8 mouse cellular contexts compared by ENCODE assay signal in genomic region chr2:39008350-39008851, GRCm38 (mm10). TPM values are rescaled to one million over a fixed set of nuclear protein-coding genes. Genes with fewer than 3 reads are reported as not detected.
DNase-seq lines count a peak whose midpoint lies in the region; ATAC-seq and TF ChIP-seq lines count a peak whose summit lies in the region.

No protein-coding gene starts in this region.

- peak overlapping the region; percentile 83 for H3K4me2 ChIP-seq in lung, embryonic 16.5 days (ENCODE audit: low read depth, low read length)
- peak overlapping the region; percentile 92 for H3K4me2 ChIP-seq in stomach, postnatal 0 days (replicated peaks; ENCODE audit: low read depth)

- peaks cover 17% of the 10 kb centered on the region for H3K4me1 ChIP-seq in testis, adult 2 months (ENCODE audit: control insufficient read depth, insufficient read depth, low read length)
- peaks cover 45% of the 10 kb centered on the region for H3K4me1 ChIP-seq in hindbrain, embryonic 10.5 days (replicated peaks)
- H3K4me1 ChIP-seq in lung, embryonic 16.5 days (replicated peaks; ENCODE audit: control insufficient read depth, insufficient read depth, low read length): peaks cover 27% of the 10 kb centered on the region
- H3K4me1 ChIP-seq in stomach, postnatal 0 days (replicated peaks; ENCODE audit: control insufficient read depth, insufficient read depth): peaks cover 6% of the 10 kb centered on the region

- H3K9me3 ChIP-seq in hindbrain, embryonic 10.5 days: no peaks in the 10 kb centered on the region
- no peaks in the 10 kb centered on the region for H3K9me3 ChIP-seq in lung, embryonic 16.5 days (ENCODE audit: control insufficient read depth, low read length)
- no peaks in the 10 kb centered on the region for H3K9me3 ChIP-seq in stomach, postnatal 0 days (ENCODE audit: control insufficient read depth, low read length)

- peaks cover 2% of the 10 kb centered on the region for H3K36me3 ChIP-seq in testis, adult 2 months (ENCODE audit: control insufficient read depth, insufficient read depth, low read length)
- peaks cover 36% of the 10 kb centered on the region for H3K36me3 ChIP-seq in hindbrain, embryonic 10.5 days
- peaks cover 10% of the 10 kb centered on the region for H3K36me3 ChIP-seq in lung, embryonic 16.5 days (ENCODE audit: control insufficient read depth, insufficient read depth, low read length)
- peaks cover 6% of the 10 kb centered on the region for H3K36me3 ChIP-seq in stomach, postnatal 0 days (ENCODE audit: control insufficient read depth, insufficient read depth, low read length)

- H3K27ac ChIP-seq in testis, adult 2 months (ENCODE audit: control insufficient read depth, insufficient read depth, low read depth, low read length): peak overlapping the region; percentile 96
- peak overlapping the region; percentile 92 for H3K27ac ChIP-seq in hindbrain, embryonic 10.5 days
- peak overlapping the region; percentile 93 for H3K27ac ChIP-seq in lung, embryonic 16.5 days (ENCODE audit: low read length)
- H3K27ac ChIP-seq in stomach, postnatal 0 days (replicated peaks): peak overlapping the region; percentile 97

- WGBS in hindbrain, embryonic 10.5 days: 1% methylated on average over 25 of the region's 25 CpGs
- under 1% methylated on average over 19 of the region's 25 CpGs for WGBS in lung, embryonic 16.5 days
- 0% methylated on average over 25 of the region's 25 CpGs for WGBS in stomach, postnatal 0 days

- peak; percentile 39 for DNase-seq in embryo, embryonic 10 days (ENCODE audit: low spot score)
- DNase-seq in embryo, embryonic 9.5 days (ENCODE audit: extremely low spot score): no peak
- DNase-seq in testis, postnatal 10 days (ENCODE audit: low spot score): no peak
- no peak for DNase-seq in hindbrain, embryonic 10.5 days (ENCODE audit: low spot score)
- DNase-seq in stomach, postnatal 0 days (ENCODE audit: low spot score): peak; percentile 66
- no peak for DNase-seq in cerebellum, postnatal 25 days

- H3K4me3 ChIP-seq in testis, adult 2 months (ENCODE audit: control insufficient read depth, low read depth, low read length): peak overlapping the region; percentile 99
- peak overlapping the region; percentile 85 for H3K4me3 ChIP-seq in hindbrain, embryonic 10.5 days
- H3K4me3 ChIP-seq in lung, embryonic 16.5 days (ENCODE audit: low read length): peak overlapping the region; percentile 94
- peak overlapping the region; percentile 87 for H3K4me3 ChIP-seq in stomach, postnatal 0 days (ENCODE audit: low read depth, low read length)

- peak overlapping the region; percentile 94 for H3K9ac ChIP-seq in lung, embryonic 16.5 days (ENCODE audit: low read length)
- H3K9ac ChIP-seq in stomach, postnatal 0 days (ENCODE audit: low read length): peak overlapping the region; percentile 94

- TF ChIP-seq CTCF in testis, adult 2 months (IDR thresholded peaks at IDR 0.05; ENCODE audit: control insufficient read depth, insufficient read depth, insufficient replicate concordance, low read depth, low read length): no peak
- no peak for TF ChIP-seq CTCF in stomach, postnatal 0 days (IDR thresholded peaks at IDR 0.05; ENCODE audit: low read depth)

- H3K27me3 ChIP-seq in testis, adult 2 months (ENCODE audit: control insufficient read depth, insufficient read depth, low read length): no peaks in the 10 kb centered on the region
- no peaks in the 10 kb centered on the region for H3K27me3 ChIP-seq in hindbrain, embryonic 10.5 days (ENCODE audit: insufficient read depth, poor library complexity, severe bottlenecking)
- no peaks in the 10 kb centered on the region for H3K27me3 ChIP-seq in lung, embryonic 16.5 days (ENCODE audit: control insufficient read depth, insufficient read depth, low read depth, low read length)
- H3K27me3 ChIP-seq in stomach, postnatal 0 days (ENCODE audit: control insufficient read depth, insufficient read depth, low read length): no peaks in the 10 kb centered on the region

- TF ChIP-seq EP300 in stomach, postnatal 0 days (optimal IDR thresholded peaks at IDR 0.05): no peak

- no peak; the same call in 1 of the 2 replicates for TF ChIP-seq POLR2A in testis, adult 2 months (IDR thresholded peaks at IDR 0.05; ENCODE audit: control insufficient read depth, low read depth, low read length)

- peak; percentile 37 for ATAC-seq in lung, embryonic 16.5 days (ENCODE audit: low read depth)
- peak; percentile 47 for ATAC-seq in stomach, postnatal 0 days (ENCODE audit: low FRiP score, low TSS enrichment)

RNA-seq across cellular contexts. Expression of gene Rpl35, which starts 3.0 kb away (rescaled TPM):
- 162 and 205 TPM in 2 replicates for polyA plus RNA-seq in testis, adult 2 months (2012; rRNA removed)
- polyA plus RNA-seq in hindbrain, embryonic 10.5 days (2016; fragmentation: Nextera tagmentation; extraction: Ambion mirVana): 997 and 1,033 TPM in 2 replicates
- 827 and 930 TPM in 2 replicates for polyA plus RNA-seq in lung, embryonic 16.5 days (2015; fragmentation: Nextera tagmentation; extraction: Ambion mirVana)
- polyA plus RNA-seq in stomach, postnatal 0 days (2015; fragmentation: Nextera tagmentation; extraction: Ambion mirVana): 956 and 1,016 TPM in 2 replicates

RNA-seq across cellular contexts. Expression of gene Arpc5l, which starts 3.3 kb away (rescaled TPM):
- 74.6 and 75.7 TPM in 2 replicates for polyA plus RNA-seq in testis, adult 2 months (2012; rRNA removed)
- polyA plus RNA-seq in hindbrain, embryonic 10.5 days (2016; fragmentation: Nextera tagmentation; extraction: Ambion mirVana): 133 and 137 TPM in 2 replicates
- 102 and 113 TPM in 2 replicates for polyA plus RNA-seq in lung, embryonic 16.5 days (2015; fragmentation: Nextera tagmentation; extraction: Ambion mirVana)
- 136 and 142 TPM in 2 replicates for polyA plus RNA-seq in stomach, postnatal 0 days (2015; fragmentation: Nextera tagmentation; extraction: Ambion mirVana)

RNA-seq across cellular contexts. Expression of gene Wdr38, which starts 11.1 kb away (rescaled TPM):
- polyA plus RNA-seq in testis, adult 2 months (2012; rRNA removed): 79.1 and 99.2 TPM in 2 replicates
- 1.4 and 1.8 TPM in 2 replicates for polyA plus RNA-seq in hindbrain, embryonic 10.5 days (2016; fragmentation: Nextera tagmentation; extraction: Ambion mirVana)
- polyA plus RNA-seq in lung, embryonic 16.5 days (2015; fragmentation: Nextera tagmentation; extraction: Ambion mirVana): 2.1 and 3.4 TPM in 2 replicates
- polyA plus RNA-seq in stomach, postnatal 0 days (2015; fragmentation: Nextera tagmentation; extraction: Ambion mirVana): 0.81 and 1.1 TPM in 2 replicates

RNA-seq across cellular contexts. Expression of gene Golga1, which starts 56.9 kb away (rescaled TPM):
- polyA plus RNA-seq in testis, adult 2 months (2012; rRNA removed): 13.1 and 13.7 TPM in 2 replicates
- polyA plus RNA-seq in hindbrain, embryonic 10.5 days (2016; fragmentation: Nextera tagmentation; extraction: Ambion mirVana): 20.3 and 23.8 TPM in 2 replicates
- polyA plus RNA-seq in lung, embryonic 16.5 days (2015; fragmentation: Nextera tagmentation; extraction: Ambion mirVana): 26.1 and 27.1 TPM in 2 replicates
- polyA plus RNA-seq in stomach, postnatal 0 days (2015; fragmentation: Nextera tagmentation; extraction: Ambion mirVana): 20.7 and 22.0 TPM in 2 replicates

Comparison
In these comparisons a context has a peak if more than half of its experiments do, and no peak if none do; other contexts are left out.
1. DNase-seq: peak in embryo, embryonic 10 days (single experiment) and stomach, postnatal 0 days (single experiment); none in embryo, embryonic 9.5 days (single experiment), testis, postnatal 10 days (single experiment), hindbrain, embryonic 10.5 days (single experiment) and cerebellum, postnatal 25 days (0 of 2).
2. RNA of gene Wdr38, which starts 11.1 kb away (polyA plus RNA-seq): 79.1 to 99.2 TPM in testis, adult 2 months; 2.1 to 3.4 TPM in lung, embryonic 16.5 days, 1.4 to 1.8 TPM in hindbrain, embryonic 10.5 days and 0.81 to 1.1 TPM in stomach, postnatal 0 days; every median in the first group is over 10 times any median in the second.
3. Peak in every context shown above with its lines, with median percentiles within 50 percentile points of each other: H3K27ac ChIP-seq and H3K4me3 ChIP-seq.